Mouse (Mus musculus): ENCODE results near the gene Slc17a7. TPM values are rescaled to one million over a fixed set of nuclear protein-coding genes. Genes with fewer than 3 reads are reported as not detected.
A peak's percentile ranks its signal among the peaks of the same experiment; 100 is the strongest.

The Slc17a7 gene
- polyA plus RNA-seq, 1 experiment from 2014 or later: 0.28 TPM

DNA sequence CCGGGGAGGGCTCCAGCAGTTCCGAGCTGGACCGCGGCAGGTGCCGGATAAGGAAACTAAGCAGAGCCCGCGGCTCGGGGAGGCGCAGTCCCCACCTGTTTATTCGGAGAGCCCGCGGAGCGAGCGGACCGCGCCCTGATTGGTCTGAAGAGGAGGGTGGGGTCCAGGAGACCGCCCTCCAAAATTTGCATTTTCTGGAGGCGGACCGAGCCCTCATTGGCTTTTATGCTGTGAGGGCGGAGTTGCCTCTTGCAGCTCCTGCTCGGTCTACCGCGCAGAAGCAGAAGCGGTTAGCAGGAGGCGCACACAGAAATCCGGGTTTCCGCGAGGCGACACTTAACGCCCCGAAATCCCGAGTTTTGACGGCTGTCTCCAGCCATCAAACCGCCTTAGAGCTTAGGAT lies 18.5 kb downstream of the Slc17a7 start:
- Histone ChIP-seq H3K4me2 (replicated peaks; ENCODE audit: low read depth, low read length) (peak overlapping the region; percentile 38), H3K9me3 (ENCODE audit: control insufficient read depth, low read length) (no peaks in the 10 kb centered on the region), H3K4me1 (ENCODE audit: control insufficient read depth, insufficient read depth, low read length) (peaks cover 5% of the 10 kb centered on the region; the same call in 1 of the 2 replicates), H3K4me3 (ENCODE audit: low read length) (peak overlapping the region; percentile 20), H3K9ac (ENCODE audit: low read depth, low read length) (peak overlapping the region; percentile 13; the same call in 1 of the 2 replicates), H3K27ac (ENCODE audit: low read depth, low read length) (no peak overlapping the region), H3K27me3 (ENCODE audit: control insufficient read depth, insufficient read depth, low read length) (peaks cover 87% of the 10 kb centered on the region), H3K36me3 (ENCODE audit: control insufficient read depth, insufficient read depth, low read length) (no peaks in the 10 kb centered on the region)
- peak; percentile 89 for ATAC-seq (ENCODE audit: low FRiP score, low TSS enrichment)
- under 1% methylated on average over 34 of the region's 34 CpGs for WGBS

DNA sequence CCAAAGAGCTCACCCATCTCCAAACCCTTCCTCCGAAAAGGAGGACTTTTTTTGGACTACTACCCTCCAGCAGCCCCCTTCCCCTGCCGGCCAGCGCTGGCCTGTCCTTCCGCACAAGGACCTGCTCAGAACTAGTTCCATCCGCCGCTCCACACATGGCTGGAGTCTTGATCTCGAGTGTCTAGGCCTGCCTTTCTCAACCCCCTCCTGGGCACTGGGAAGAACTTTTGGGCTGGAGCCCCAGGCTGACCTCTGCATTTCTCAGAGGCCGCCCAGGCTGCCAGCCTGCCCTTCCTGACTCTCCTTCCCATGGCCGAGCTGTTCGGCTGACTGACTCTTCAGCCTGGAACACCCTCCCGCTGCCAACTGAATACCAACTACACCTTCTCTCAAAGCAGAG lies 18.9 kb downstream of the Slc17a7 start:
- peak; percentile 64 for ATAC-seq (ENCODE audit: low FRiP score, low TSS enrichment)
- WGBS: 8% methylated on average over 11 of the region's 11 CpGs

DNA sequence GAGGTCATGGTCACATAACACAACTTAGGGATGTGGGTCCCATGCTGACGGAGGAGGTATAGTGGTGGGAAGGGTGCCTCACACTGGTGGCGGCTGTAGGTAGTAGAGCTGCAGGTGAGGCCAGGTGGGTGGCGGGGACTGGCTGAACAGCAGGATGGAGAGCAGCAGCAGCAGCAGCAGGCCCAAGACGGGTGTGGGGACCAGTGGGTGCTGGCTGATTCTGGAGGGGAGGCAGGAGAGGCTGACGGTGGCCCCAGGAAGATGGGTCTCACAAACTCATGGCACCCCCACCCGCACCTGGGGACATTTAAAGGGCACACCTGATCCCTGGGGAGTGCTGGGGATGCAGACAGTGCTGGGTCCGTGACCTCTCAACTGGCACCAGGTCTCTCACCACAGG lies 19.9 kb downstream of the Slc17a7 start:
- H3K4me1 ChIP-seq (ENCODE audit: control insufficient read depth, insufficient read depth, low read length): peaks cover 5% of the 10 kb centered on the region; the same call in 1 of the 2 replicates
- no peak for ATAC-seq (ENCODE audit: low FRiP score, low TSS enrichment)
- no peak overlapping the region for H3K9ac ChIP-seq (ENCODE audit: low read depth, low read length)
- no peak overlapping the region for H3K4me2 ChIP-seq (replicated peaks; ENCODE audit: low read depth, low read length)
- no peak overlapping the region for H3K27ac ChIP-seq (ENCODE audit: low read depth, low read length)
- 74% methylated on average over 7 of the region's 7 CpGs for WGBS
- no peaks in the 10 kb centered on the region for H3K36me3 ChIP-seq (ENCODE audit: control insufficient read depth, insufficient read depth, low read length)
- no peak overlapping the region for H3K4me3 ChIP-seq (ENCODE audit: low read length)
- no peaks in the 10 kb centered on the region for H3K9me3 ChIP-seq (ENCODE audit: control insufficient read depth, low read length)
- peaks cover 74% of the 10 kb centered on the region for H3K27me3 ChIP-seq (ENCODE audit: control insufficient read depth, insufficient read depth, low read length)

More for the DNA sequence above, 18.9 kb downstream of the Slc17a7 start:
- H3K4me1 ChIP-seq (ENCODE audit: control insufficient read depth, insufficient read depth, low read length): peaks cover 5% of the 10 kb centered on the region; the same call in 1 of the 2 replicates
- H3K27ac ChIP-seq (ENCODE audit: low read depth, low read length): no peak overlapping the region
- peak overlapping the region; percentile 20 for H3K4me3 ChIP-seq (ENCODE audit: low read length)
- peak overlapping the region; percentile 38 for H3K4me2 ChIP-seq (replicated peaks; ENCODE audit: low read depth, low read length)
- H3K9me3 ChIP-seq (ENCODE audit: control insufficient read depth, low read length): no peaks in the 10 kb centered on the region
- no peaks in the 10 kb centered on the region for H3K36me3 ChIP-seq (ENCODE audit: control insufficient read depth, insufficient read depth, low read length)
- H3K27me3 ChIP-seq (ENCODE audit: control insufficient read depth, insufficient read depth, low read length): peaks cover 83% of the 10 kb centered on the region
- H3K9ac ChIP-seq (ENCODE audit: low read depth, low read length): peak overlapping the region; percentile 13; the same call in 1 of the 2 replicates

DNA sequence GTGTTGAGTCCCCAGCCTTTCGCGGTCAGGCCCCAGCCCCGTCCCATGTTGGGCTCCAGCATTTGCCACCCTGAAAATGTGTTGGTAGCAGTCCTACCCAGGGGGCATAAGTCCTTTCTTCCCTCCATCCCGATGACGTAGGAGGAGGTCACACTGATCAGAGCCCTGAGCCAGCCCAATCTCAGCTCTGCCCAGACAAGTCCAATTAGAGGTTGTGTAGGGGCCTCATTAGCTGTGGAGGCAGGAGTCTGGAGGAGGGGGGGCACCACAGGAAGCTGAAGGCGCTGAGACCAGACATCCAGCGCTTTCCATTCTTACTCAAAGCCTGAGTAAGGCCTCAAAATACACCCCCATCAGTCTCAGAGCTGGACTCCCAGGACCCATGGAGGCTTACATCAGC lies 22.2 kb downstream of the Slc17a7 start:
- Histone ChIP-seq H3K9me3 (ENCODE audit: control insufficient read depth, low read length) (no peaks in the 10 kb centered on the region), H3K9ac (ENCODE audit: low read depth, low read length) (no peak overlapping the region), H3K4me3 (ENCODE audit: low read length) (no peak overlapping the region), H3K4me1 (ENCODE audit: control insufficient read depth, insufficient read depth, low read length) (peaks cover 5% of the 10 kb centered on the region; the same call in 1 of the 2 replicates), H3K27ac (ENCODE audit: low read depth, low read length) (no peak overlapping the region), H3K36me3 (ENCODE audit: control insufficient read depth, insufficient read depth, low read length) (no peaks in the 10 kb centered on the region), H3K4me2 (replicated peaks; ENCODE audit: low read depth, low read length) (no peak overlapping the region), H3K27me3 (ENCODE audit: control insufficient read depth, insufficient read depth, low read length) (peaks cover 66% of the 10 kb centered on the region)
- no peak for ATAC-seq (ENCODE audit: low FRiP score, low TSS enrichment)
- WGBS: 76% methylated on average over 7 of the region's 7 CpGs

DNA sequence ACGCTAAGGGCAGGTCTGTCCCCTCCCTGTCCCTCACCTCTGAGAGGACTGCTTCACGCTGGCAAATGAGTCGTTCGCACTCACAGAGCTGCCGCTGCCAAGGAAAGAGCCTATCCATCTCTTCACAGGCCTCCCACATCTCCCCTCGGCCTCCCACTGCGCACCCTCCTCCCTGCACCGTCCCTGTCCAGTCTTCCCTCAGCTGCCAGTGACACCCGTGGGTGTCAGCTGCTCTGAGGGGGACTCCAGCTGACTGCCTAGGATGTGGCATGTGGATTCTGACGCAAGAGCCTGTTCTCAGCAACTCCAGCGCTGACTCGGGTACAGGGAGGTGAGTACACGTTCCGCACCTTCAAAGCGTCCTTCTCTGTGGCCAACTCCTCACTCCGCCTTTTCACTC lies 25.9 kb downstream of the Slc17a7 start:
- peaks cover 10% of the 10 kb centered on the region for H3K4me1 ChIP-seq (ENCODE audit: control insufficient read depth, insufficient read depth, low read length)
- no peak overlapping the region for H3K4me3 ChIP-seq (ENCODE audit: low read length)
- H3K4me2 ChIP-seq (replicated peaks; ENCODE audit: low read depth, low read length): no peak overlapping the region
- 54% methylated on average over 16 of the region's 16 CpGs for WGBS
- ATAC-seq (ENCODE audit: low FRiP score, low TSS enrichment): no peak
- no peaks in the 10 kb centered on the region for H3K9me3 ChIP-seq (ENCODE audit: control insufficient read depth, low read length)
- H3K27me3 ChIP-seq (ENCODE audit: control insufficient read depth, insufficient read depth, low read length): peaks cover 32% of the 10 kb centered on the region
- no peak overlapping the region for H3K27ac ChIP-seq (ENCODE audit: low read depth, low read length)
- no peak overlapping the region for H3K9ac ChIP-seq (ENCODE audit: low read depth, low read length)
- H3K36me3 ChIP-seq (ENCODE audit: control insufficient read depth, insufficient read depth, low read length): no peaks in the 10 kb centered on the region

DNA sequence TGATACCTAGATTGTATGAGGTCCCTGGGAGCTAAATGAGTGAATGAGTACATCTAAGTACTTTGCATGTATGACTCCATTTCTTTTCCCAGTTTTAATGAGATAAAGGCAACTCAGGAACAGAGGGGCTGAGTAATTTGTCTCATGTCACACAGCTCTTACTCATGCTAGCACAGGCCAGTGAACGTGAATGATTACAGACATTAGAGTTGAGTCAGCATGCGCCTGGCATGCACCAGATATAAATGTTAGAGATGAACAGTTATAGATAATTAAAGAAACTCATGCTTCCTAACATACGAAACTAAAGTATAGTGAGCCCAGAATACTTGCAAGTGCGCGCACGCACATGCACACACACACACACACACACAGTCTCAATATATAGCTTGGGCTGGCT lies 26.4 kb downstream of the Slc17a7 start:
- Histone ChIP-seq H3K27me3 (ENCODE audit: control insufficient read depth, insufficient read depth, low read length) (peaks cover 29% of the 10 kb centered on the region), H3K27ac (ENCODE audit: low read depth, low read length) (no peak overlapping the region), H3K4me3 (ENCODE audit: low read length) (no peak overlapping the region), H3K9ac (ENCODE audit: low read depth, low read length) (no peak overlapping the region), H3K4me1 (ENCODE audit: control insufficient read depth, insufficient read depth, low read length) (peaks cover 10% of the 10 kb centered on the region), H3K9me3 (ENCODE audit: control insufficient read depth, low read length) (no peaks in the 10 kb centered on the region), H3K36me3 (ENCODE audit: control insufficient read depth, insufficient read depth, low read length) (no peaks in the 10 kb centered on the region), H3K4me2 (replicated peaks; ENCODE audit: low read depth, low read length) (no peak overlapping the region)
- no peak for ATAC-seq (ENCODE audit: low FRiP score, low TSS enrichment)
- WGBS: 90% methylated on average over 6 of the region's 6 CpGs

DNA sequence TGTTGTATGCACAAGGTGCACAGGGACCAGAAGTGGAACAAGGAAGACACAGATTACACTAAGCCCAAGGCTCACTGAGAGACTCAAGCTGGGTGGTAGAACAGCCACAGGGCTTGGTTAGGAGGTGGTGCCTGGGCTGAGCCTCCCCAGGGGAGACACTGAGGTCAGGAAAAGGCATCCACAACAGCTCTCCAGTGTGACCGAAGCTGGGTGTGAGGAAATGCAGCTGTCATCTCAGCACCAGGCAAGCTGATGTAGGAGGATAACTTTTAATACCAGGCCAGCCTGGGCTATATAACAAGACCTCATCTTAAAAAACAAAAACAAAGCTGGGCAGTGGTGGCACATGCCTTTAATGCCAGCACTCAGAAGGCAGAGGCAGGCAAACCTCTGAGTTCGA lies 27.4 kb downstream of the Slc17a7 start:
- Histone ChIP-seq H3K9ac (ENCODE audit: low read depth, low read length) (no peak overlapping the region), H3K4me1 (ENCODE audit: control insufficient read depth, insufficient read depth, low read length) (peaks cover 10% of the 10 kb centered on the region), H3K27ac (ENCODE audit: low read depth, low read length) (no peak overlapping the region), H3K27me3 (ENCODE audit: control insufficient read depth, insufficient read depth, low read length) (peaks cover 22% of the 10 kb centered on the region), H3K4me3 (ENCODE audit: low read length) (no peak overlapping the region), H3K4me2 (replicated peaks; ENCODE audit: low read depth, low read length) (no peak overlapping the region), H3K36me3 (ENCODE audit: control insufficient read depth, insufficient read depth, low read length) (no peaks in the 10 kb centered on the region), H3K9me3 (ENCODE audit: control insufficient read depth, low read length) (no peaks in the 10 kb centered on the region)
- WGBS: 50% methylated on average over 2 of the region's 2 CpGs
- no peak for ATAC-seq (ENCODE audit: low FRiP score, low TSS enrichment)

DNA sequence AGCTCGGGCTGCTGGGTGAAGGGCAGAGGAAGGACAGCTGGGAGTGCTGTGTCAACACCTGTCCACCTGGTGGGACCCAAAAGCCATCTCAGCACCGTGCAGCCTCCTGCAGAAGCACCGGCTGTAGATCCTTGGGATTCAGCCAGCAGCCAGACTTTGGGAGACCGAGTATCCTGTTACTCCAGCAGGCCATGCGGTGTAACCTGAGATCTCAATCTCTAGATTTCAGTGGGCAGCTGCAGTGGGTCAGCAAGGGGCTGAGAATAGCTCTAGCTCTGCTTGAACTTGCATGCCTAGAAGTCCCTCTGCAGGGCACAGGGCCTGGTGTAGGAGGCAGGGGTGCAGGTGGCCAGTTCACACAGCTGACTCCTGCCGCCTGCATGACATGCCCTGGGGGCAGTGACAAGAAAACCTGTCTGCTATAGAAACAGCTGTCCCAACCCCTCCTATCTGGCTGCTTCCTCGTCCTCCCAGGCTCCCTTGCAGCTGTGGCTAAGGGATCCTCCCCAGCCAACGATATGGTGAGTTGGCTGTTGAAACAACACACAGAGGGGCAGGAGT lies 28.1 kb downstream of the Slc17a7 start:
- Histone ChIP-seq H3K4me2 (replicated peaks; ENCODE audit: low read depth, low read length) (no peak overlapping the region), H3K4me1 (ENCODE audit: control insufficient read depth, insufficient read depth, low read length) (peaks cover 10% of the 10 kb centered on the region), H3K9ac (ENCODE audit: low read depth, low read length) (no peak overlapping the region), H3K4me3 (ENCODE audit: low read length) (no peak overlapping the region), H3K27me3 (ENCODE audit: control insufficient read depth, insufficient read depth, low read length) (peaks cover 17% of the 10 kb centered on the region), H3K27ac (ENCODE audit: low read depth, low read length) (no peak overlapping the region), H3K36me3 (ENCODE audit: control insufficient read depth, insufficient read depth, low read length) (no peaks in the 10 kb centered on the region), H3K9me3 (ENCODE audit: control insufficient read depth, low read length) (no peaks in the 10 kb centered on the region)
- WGBS: 4% methylated on average over 8 of the region's 8 CpGs
- peak; percentile 86 for ATAC-seq (ENCODE audit: low FRiP score, low TSS enrichment)

DNA sequence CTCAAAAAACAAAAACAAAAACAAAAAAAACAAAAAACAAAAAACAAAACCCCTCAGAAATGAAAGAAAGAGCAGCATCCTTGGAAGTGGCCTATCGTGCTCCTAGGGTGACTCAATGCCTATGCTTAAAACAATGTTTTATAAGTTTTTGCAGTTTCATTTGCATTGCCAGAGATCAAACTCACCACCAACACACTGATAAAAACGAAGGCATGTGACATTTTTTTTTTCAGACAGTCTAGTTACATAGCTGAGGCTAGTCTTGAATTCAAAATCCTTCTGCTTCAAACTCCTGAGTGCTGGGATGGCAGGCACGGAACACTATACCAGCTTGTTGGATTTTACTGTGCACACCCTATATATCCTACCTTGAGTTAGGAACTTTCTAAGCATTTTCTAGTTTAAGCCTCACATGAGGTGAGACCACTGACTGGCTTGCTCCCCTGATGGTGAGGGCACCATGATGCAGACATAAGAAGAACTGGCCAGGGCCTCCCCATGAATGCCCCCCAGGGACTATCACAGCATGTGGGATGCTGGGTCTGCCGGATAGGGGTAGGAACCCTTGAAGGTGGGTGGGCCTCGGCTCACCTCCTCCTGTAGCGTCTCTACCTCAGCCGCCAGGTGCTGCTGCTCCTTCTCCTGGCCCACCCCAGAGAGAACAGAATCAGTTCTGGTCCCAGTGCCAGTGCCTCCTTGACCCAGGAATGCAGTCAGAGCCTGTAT lies 29.0 kb downstream of the Slc17a7 start:
- H3K36me3 ChIP-seq (ENCODE audit: control insufficient read depth, insufficient read depth, low read length): no peaks in the 10 kb centered on the region
- H3K4me3 ChIP-seq (ENCODE audit: low read length): no peak overlapping the region
- WGBS: 86% methylated on average over 7 of the region's 7 CpGs
- peaks cover 15% of the 10 kb centered on the region for H3K27me3 ChIP-seq (ENCODE audit: control insufficient read depth, insufficient read depth, low read length)
- ATAC-seq (ENCODE audit: low FRiP score, low TSS enrichment): no peak
- H3K9ac ChIP-seq (ENCODE audit: low read depth, low read length): no peak overlapping the region
- H3K9me3 ChIP-seq (ENCODE audit: control insufficient read depth, low read length): no peaks in the 10 kb centered on the region
- no peak overlapping the region for H3K27ac ChIP-seq (ENCODE audit: low read depth, low read length)
- H3K4me2 ChIP-seq (replicated peaks; ENCODE audit: low read depth, low read length): no peak overlapping the region
- H3K4me1 ChIP-seq (ENCODE audit: control insufficient read depth, insufficient read depth, low read length): peaks cover 10% of the 10 kb centered on the region
